Mouse (Mus musculus) embryonic facial prominence, embryonic 11.5 days (tissue): Measurements from ENCODE around the gene Vax1. TPM values are rescaled to one million over a fixed set of nuclear protein-coding genes. Genes with fewer than 3 reads are reported as not detected.

ENCODE experiments used
- ATAC-seq: fragments of 200-750 bp; cut with Nextera tagmentation; replicated peaks from 2 replicates; pipeline ENCODE4 v1.8.0; 2017; ENCODE audit warnings: low read depth; ENCODE audit not compliant: insufficient number of reproducible peaks, low FRiP score, low TSS enrichment
- DNase-seq: peaks from one replicate; pipeline ENCODE4 v3.0.0-alpha.2; 2015; ENCODE audit warnings: low spot score
- H3K27ac ChIP-seq: fragments of 300-500 bp; sonication (generic); replicated peaks from 2 replicates; pipeline ENCODE4 v1.5.1; 2014; ENCODE audit warnings: mild to moderate bottlenecking, low read depth, low read length, control low read depth
- H3K27me3 ChIP-seq: fragments of 300-500 bp; sonication (generic); 2 replicates; pipeline ENCODE4 v1.6.1; 2014; ENCODE audit warnings: mild to moderate bottlenecking, low read length, moderate library complexity, mixed read lengths; ENCODE audit not compliant: control insufficient read depth, insufficient read depth
- H3K36me3 ChIP-seq: fragments of 300-500 bp; sonication (generic); replicated peaks from 2 replicates; pipeline ENCODE4 v1.6.1; 2014; ENCODE audit warnings: low read depth, mild to moderate bottlenecking, low read length, moderate library complexity, mixed read lengths; ENCODE audit not compliant: control insufficient read depth, insufficient read depth
- H3K4me1 ChIP-seq: fragments of 300-500 bp; sonication (generic); 2 replicates; pipeline ENCODE4 v1.6.1; 2014; ENCODE audit warnings: low read length, mixed read lengths; ENCODE audit not compliant: control insufficient read depth, insufficient read depth
- H3K4me2 ChIP-seq: fragments of 300-500 bp; sonication (generic); 2 replicates; pipeline ENCODE4 v1.6.1; 2014; ENCODE audit warnings: low read depth, mild to moderate bottlenecking, control low read depth, low read length, moderate library complexity
- H3K4me3 ChIP-seq: fragments of 300-500 bp; sonication (generic); 2 replicates; pipeline ENCODE4 v1.5.1; 2014; ENCODE audit warnings: low read depth, low read length, control low read depth
- H3K9ac ChIP-seq: fragments of 300-500 bp; sonication (generic); replicated peaks from 2 replicates; pipeline ENCODE4 v1.6.1; 2014; ENCODE audit warnings: mild to moderate bottlenecking, control low read depth, low read length
- H3K9me3 ChIP-seq: fragments of 300-500 bp; sonication (generic); replicated peaks from 2 replicates; pipeline ENCODE4 v1.6.1; 2016; ENCODE audit warnings: mild to moderate bottlenecking, low read length, inconsistent platforms, mixed read lengths; ENCODE audit not compliant: control insufficient read depth
- WGBS: fragments of 180-500 bp; shearing (Covaris S2); extraction: QIAGEN DNeasy Blood & Tissue Kit; methylation state at CpG from one replicate; pipeline ENCODE4 v1.1.7; 2014; 5-methylcytosine and 5-hydroxymethylcytosine counted together
- polyA plus RNA-seq: library from polyadenylated mRNA; unstranded; fragments of >200 nt; fragmentation: Nextera tagmentation; extraction: Ambion mirVana; gene quantifications from 2 replicates; pipeline ENCODE4 v1.2.1, GENCODE M21; 2014

Vax1 gene
- polyA plus RNA-seq, 1 experiment from 2014 or later = 2.6 TPM

- no peaks in the 10 kb centered on the region; the same call in 1 of the 2 replicates for H3K4me1 ChIP-seq
- no peak overlapping the region for H3K4me3 ChIP-seq
- ATAC-seq (no peak), DNase-seq (no peak)
- WGBS = 4% methylated on average over 9 of the region's 9 CpGs
- peaks cover 46% of the 10 kb centered on the region for H3K27me3 ChIP-seq
- no peaks in the 10 kb centered on the region for H3K36me3 ChIP-seq
- no peak overlapping the region for H3K27ac ChIP-seq
- H3K9me3 ChIP-seq = peaks cover 5% of the 10 kb centered on the region; the same call in 1 of the 2 replicates
- H3K9ac ChIP-seq = no peak overlapping the region
- H3K4me2 ChIP-seq = no peak overlapping the region
These were observed 25.4 kb upstream of the Vax1 start for GRCm38 (mm10) chr19:59195181-59195770.

GRCm38 (mm10) chr19:59193986-59194820, 24.3 kb upstream of the Vax1 start:
- under 1% methylated on average over 50 of the region's 50 CpGs for WGBS
- peak; percentile 54; the same call in 1 of the 2 replicates for ATAC-seq
- peaks cover 48% of the 10 kb centered on the region for H3K27me3 ChIP-seq

GRCm38 (mm10) chr19:59193456-59193855, 23.6 kb upstream of the Vax1 start:
- Histone ChIP-seq H3K36me3 (no peaks in the 10 kb centered on the region), H3K9me3 (no peaks in the 10 kb centered on the region), H3K4me1 (no peaks in the 10 kb centered on the region; the same call in 1 of the 2 replicates), H3K27ac (no peak overlapping the region), H3K4me2 (no peak overlapping the region), H3K27me3 (peaks cover 53% of the 10 kb centered on the region), H3K9ac (no peak overlapping the region), H3K4me3 (no peak overlapping the region)
- 1% methylated on average over 9 of the region's 10 CpGs for WGBS
- DNase-seq (no peak), ATAC-seq (no peak)

More at GRCm38 (mm10) chr19:59193986-59194820, 24.3 kb upstream of the Vax1 start:
- Histone ChIP-seq H3K9ac (peak overlapping the region; percentile 1; the same call in 1 of the 2 replicates), H3K27ac (no peak overlapping the region), H3K36me3 (no peaks in the 10 kb centered on the region), H3K4me2 (peak overlapping the region; percentile 25), H3K4me1 (no peaks in the 10 kb centered on the region; the same call in 1 of the 2 replicates), H3K4me3 (peak overlapping the region; percentile 3; the same call in 1 of the 2 replicates), H3K9me3 (no peaks in the 10 kb centered on the region)
- DNase-seq = no peak

GRCm38 (mm10) chr19:59192491-59192890, 22.6 kb upstream of the Vax1 start:
- peak; percentile 21 for DNase-seq
- Histone ChIP-seq H3K27ac (no peak overlapping the region), H3K9ac (no peak overlapping the region), H3K36me3 (no peaks in the 10 kb centered on the region), H3K27me3 (peaks cover 51% of the 10 kb centered on the region), H3K4me2 (no peak overlapping the region), H3K4me1 (no peaks in the 10 kb centered on the region; the same call in 1 of the 2 replicates), H3K4me3 (no peak overlapping the region), H3K9me3 (no peaks in the 10 kb centered on the region)
- WGBS = 8% methylated on average over 2 of the region's 2 CpGs
- no peak for ATAC-seq

GRCm38 (mm10) chr19:59191123-59191505, 21.3 kb upstream of the Vax1 start:
- Histone ChIP-seq H3K27ac (no peak overlapping the region), H3K9ac (no peak overlapping the region), H3K4me2 (no peak overlapping the region), H3K4me1 (no peaks in the 10 kb centered on the region), H3K9me3 (no peaks in the 10 kb centered on the region), H3K4me3 (no peak overlapping the region), H3K36me3 (no peaks in the 10 kb centered on the region), H3K27me3 (peaks cover 40% of the 10 kb centered on the region)
- DNase-seq (no peak), ATAC-seq (no peak)
- 7% methylated on average over 4 of the region's 4 CpGs for WGBS

GRCm38 (mm10) chr19:59190431-59191122, 20.7 kb upstream of the Vax1 start:
- 1% methylated on average over 8 of the region's 8 CpGs for WGBS
- DNase-seq (peak; percentile 5), ATAC-seq (no peak)
- H3K27me3 ChIP-seq = peaks cover 34% of the 10 kb centered on the region
- no peak overlapping the region for H3K4me3 ChIP-seq
- no peaks in the 10 kb centered on the region for H3K9me3 ChIP-seq
- no peaks in the 10 kb centered on the region for H3K36me3 ChIP-seq
- no peak overlapping the region for H3K27ac ChIP-seq
- no peak overlapping the region for H3K9ac ChIP-seq
- no peaks in the 10 kb centered on the region for H3K4me1 ChIP-seq
- no peak overlapping the region for H3K4me2 ChIP-seq

- H3K36me3 ChIP-seq = no peaks in the 10 kb centered on the region
- no peak overlapping the region for H3K9ac ChIP-seq
- DNase-seq = no peak
- no peaks in the 10 kb centered on the region for H3K9me3 ChIP-seq
- peaks cover 22% of the 10 kb centered on the region for H3K27me3 ChIP-seq
- H3K4me2 ChIP-seq = no peak overlapping the region
- no peak overlapping the region for H3K27ac ChIP-seq
- ATAC-seq = no peak
- H3K4me3 ChIP-seq = no peak overlapping the region
- 14% methylated on average over 4 of the region's 4 CpGs for WGBS
- no peaks in the 10 kb centered on the region for H3K4me1 ChIP-seq
These were observed 19.1 kb upstream of the Vax1 start for GRCm38 (mm10) chr19:59188981-59189380.
